Mouse (Mus musculus): ENCODE measurements around the gene Pde4d.
A peak's percentile ranks its signal among the peaks of the same experiment; 100 is the strongest.

Pde4d gene

DNA sequence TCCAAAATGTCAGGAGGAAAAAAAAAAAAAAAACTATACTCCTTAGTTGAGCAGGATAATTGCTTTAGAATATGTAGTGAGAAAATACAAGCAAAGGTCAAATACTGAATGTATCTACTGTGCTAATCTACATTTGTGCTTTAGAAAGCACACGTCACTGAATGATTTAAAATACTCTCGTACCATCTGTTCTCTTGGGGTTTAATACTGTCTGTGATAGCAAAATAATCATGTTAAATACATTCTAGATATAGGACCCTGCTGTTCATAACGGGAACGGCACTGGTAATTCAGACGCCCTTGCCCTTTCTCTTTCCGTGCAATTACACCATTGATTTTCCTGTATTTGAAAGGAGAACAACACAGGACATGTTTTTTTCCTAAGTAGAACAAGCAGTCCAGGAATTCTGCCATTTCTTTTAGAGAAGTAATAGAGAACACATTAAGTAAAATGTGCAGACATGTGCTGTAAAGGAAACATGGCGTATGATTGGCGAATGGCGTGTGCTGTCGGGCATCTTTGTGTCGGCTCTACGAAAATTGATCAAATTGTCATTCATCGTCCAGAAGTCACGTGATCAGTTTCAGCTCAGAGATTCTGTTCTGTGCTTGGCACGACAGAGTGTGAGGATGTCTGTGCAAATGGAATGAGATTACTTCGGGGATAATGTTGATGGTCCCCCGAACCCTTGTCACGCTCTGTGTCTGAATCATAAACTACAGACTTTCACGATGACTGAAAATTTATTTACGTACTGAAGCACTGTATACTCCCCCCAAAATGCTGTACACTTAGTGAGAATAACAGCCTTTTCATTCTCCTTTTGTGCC, 1119.1 kb downstream of the Pde4d start:
- DNase-seq (ENCODE audit: low read depth): no peak

DNA sequence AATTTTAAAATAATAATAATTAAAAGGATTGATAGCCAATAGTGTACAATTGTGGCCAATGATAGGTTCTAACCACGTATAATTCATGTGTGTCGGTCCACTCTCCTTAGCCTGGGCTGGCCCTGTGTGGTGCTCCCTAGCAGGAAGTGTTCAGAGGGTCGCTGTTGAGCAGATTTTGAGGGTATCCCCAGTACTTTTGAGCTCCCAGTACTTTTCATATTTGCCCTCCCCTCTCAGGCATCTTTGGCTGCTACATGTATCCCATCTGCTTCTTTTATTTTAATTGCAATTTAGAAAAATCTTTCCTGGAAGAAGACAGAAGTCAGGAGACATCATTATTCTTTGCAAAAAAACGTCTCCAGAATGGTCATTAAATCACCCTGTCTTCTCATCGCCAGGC, 1119.7 kb downstream of the Pde4d start:
- DNase-seq (ENCODE audit: low read depth): no peak

DNA sequence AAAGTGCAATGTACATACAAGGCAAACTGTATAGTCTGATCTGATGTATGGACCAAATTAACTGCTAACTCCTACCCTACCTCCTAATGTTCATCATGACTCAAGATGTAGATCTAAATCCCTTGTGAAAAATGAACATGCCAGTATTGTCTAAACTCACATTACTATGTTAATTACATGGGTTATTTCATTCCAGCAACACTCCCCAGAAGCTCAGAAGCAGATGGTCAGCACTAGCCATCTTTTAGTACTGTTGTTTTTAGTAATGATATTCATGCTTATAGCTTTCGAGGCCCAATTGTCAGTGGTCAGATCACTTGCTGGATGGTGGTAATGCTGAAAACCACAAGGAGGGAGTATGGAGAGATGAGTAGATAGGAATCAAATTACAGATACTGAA, 1127.0 kb downstream of the Pde4d start:
- DNase-seq (ENCODE audit: low read depth): no peak

GRCm38 (mm10) chr13:109577454-109577853, 1127.7 kb downstream of the Pde4d start:
- no peak for DNase-seq (ENCODE audit: low read depth)

GRCm38 (mm10) chr13:109577901-109578300, 1128.2 kb downstream of the Pde4d start:
- no peak for DNase-seq (ENCODE audit: low read depth)

- no peak for DNase-seq (ENCODE audit: low read depth)
Measured at GRCm38 (mm10) chr13:109581284-109582070, 1131.7 kb downstream of the Pde4d start.

GRCm38 (mm10) chr13:109590048-109590447, 1140.3 kb downstream of the Pde4d start:
- peak; percentile 7 for DNase-seq (ENCODE audit: low read depth)

DNA sequence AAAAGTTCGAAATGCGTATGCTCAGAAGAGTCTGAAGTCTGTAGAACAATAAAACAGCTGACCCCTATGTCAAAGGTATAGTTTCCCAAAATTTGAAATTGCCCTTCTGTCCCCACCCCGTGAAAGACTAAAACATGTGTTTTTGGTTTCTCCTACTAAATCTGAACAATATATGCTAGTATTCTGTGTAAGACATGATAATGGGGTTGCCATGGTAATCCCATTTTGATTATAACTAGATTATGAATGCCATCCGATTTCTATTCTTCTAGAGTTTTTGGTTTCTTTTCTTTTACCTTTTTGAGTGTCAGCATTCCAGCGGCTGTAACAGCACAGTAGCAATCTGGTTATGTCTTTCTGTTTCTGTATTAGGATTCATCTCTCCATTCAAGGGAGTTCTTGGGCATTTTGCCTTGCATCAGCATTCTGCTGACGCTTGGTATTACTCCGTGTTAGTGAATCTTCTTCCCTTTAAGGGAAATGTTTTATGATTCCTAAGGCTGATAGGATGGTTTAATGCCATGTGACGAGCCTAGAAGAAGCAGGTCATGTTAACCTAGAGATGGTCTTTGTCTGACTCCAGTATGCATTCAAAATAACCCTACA, 1142.5 kb downstream of the Pde4d start:
- no peak for DNase-seq (ENCODE audit: low read depth)

DNA sequence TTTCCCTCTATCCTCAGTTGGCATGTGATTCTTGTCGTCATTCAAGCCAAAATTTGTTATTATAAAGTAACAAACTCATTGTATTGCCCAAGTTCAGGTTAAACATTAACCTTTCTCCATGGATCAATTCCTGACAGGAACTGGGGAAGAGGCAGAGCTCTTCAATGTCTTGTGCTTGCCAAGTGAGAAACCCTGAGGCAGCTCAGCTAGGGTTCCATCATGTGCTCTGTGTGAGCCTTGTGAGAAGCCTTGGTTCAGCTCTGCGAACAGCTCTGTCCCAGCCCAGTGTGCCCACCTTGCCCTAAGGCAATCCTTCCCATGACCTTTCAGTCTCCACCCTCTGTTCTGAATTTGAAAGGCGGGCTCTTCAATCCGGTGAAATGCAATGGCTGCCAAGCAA, 1150.0 kb downstream of the Pde4d start:
- DNase-seq (ENCODE audit: low read depth): no peak

DNA sequence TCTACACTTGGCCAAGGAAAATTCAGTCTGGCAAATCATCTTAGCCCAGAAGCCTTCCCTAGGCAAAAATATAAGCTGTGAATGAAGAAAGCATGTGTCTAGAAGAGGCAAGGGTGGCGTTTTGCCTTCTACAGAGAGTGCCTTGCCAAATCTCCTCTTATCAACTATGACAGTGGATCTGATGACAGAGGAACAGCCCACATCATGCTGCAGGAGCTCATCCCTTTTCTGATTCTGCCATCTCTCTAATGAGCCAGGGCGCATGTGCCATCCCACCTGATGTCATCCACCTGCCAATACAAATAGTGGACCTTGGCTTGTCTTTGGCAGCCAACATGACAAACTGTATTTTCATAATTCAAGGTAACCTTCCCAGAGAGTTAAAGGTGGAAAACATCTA, 1154.3 kb downstream of the Pde4d start:
- DNase-seq (ENCODE audit: low read depth): no peak

GRCm38 (mm10) chr13:109605140-109605539, 1155.4 kb downstream of the Pde4d start:
- no peak for DNase-seq (ENCODE audit: low read depth)

DNA sequence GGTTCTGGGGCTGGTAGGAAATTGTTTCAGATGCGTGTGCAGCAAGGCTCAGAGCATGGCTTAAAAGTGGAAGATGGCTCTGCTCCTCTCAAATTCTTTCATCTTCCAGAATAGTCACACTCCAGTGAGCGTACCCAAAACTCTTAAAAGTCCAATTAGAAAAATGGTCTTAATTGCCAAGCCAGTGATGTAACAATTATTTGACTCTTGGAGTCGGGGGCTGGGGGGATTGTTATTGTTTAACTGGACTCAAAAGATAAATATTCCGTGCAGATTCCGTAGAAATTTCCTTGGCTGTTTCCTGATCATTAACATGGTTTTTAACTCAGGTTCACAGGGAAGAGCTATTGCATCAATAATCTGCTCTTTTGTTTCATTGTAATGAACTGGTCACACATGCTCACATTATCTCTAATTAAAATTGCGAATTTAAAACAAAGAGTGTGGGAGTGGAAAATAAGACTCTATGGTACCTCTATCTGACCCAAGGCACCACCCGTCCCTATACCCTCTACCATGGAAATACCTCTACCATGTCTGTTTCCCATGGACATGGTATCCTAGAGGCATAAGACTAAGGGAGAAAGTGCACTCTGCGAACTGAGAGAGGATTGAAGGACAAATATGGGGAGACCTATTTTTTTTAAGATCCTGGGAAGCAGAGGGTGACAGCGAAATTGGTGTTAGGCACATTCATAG, 1159.5 kb downstream of the Pde4d start:
- no peak for DNase-seq (ENCODE audit: low read depth)

DNA sequence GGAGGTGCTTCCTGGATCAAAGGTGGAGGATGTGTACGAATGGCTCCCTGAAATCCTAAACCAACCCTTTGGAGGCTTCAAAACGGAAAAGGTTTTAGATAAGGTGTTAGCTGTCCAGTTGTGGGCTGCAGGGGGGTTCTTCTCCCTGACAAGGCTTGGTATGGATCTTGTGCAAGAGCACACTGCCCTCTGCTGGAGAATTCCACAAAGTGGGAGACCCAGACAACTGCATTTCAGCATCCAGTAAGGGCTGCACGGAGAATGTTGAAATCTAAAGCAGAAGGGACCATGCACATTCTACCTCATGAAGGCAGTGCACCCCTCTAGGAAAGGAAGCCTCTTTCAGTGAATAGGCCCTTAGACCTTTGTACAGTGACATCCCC, 1160.0 kb downstream of the Pde4d start:
- DNase-seq (ENCODE audit: low read depth): peak; percentile 82

DNA sequence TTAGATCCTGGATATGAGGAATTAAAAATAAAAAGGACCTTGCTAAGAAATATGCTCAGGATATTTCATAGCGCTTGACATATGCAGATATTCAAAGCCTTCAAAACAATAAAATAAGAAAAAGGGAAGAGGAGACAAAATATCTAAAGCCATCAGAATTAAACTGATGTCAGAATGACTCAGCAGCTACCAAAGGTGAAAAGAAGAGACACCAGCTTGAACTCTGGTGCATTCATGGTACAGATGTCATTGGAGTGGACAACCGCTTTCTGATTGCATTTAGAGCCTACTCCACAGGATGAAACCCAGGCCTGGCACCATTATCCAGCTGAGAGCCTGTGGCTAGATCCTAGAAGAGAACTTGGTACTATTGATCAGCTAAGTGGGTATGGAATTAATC, 1161.0 kb downstream of the Pde4d start:
- DNase-seq (ENCODE audit: low read depth): no peak

DNA sequence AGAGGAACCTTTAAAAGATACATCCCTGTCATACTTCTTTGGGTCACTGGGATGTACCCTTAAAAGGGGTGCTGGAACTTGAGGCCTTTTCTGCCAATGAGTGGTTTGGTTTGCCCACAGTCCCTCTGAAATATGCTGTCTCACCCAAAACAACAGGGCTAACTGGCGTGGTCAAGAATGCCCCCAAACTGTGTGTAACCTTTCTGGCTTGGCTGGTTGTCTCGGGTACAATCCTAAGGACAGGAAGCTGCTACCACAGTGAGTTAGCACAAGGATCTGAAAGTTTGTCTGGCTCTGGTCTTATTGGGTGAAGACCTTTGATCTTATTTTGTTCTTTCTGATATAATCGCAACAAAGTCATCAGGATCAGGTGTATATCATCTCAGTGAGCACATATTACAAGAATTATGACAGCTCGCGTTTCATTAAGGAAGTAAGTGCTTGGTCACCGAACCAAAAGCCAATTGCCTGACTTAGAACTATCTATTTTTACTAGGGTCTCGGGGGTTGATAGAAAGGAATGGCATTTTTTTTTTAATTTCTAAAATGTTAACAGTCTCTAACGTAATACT, 1165.6 kb downstream of the Pde4d start:
- no peak for DNase-seq (ENCODE audit: low read depth)

DNA sequence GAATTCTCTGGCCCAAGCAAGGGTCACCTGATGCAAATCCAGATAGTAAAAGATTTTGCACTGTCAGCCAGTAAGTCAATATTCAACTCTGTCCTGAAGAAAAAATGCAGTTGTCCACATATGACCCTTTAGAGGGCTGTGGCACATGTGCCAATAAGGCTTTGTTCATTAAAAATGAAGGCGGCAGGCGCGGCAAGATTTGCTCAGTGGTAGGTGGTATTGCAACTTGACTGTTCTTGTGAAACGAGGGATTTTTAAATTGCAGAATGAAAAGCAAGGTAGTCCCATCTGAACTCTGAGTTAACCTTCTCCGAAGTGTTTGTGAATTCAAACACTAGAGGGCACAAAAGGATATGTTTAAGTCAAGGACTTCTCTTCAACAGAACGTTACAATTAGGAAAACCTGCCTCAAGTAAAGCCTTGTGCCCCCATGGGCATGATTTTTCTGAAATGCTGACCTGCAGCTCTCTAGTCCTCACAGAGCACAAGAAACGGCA, 1166.1 kb downstream of the Pde4d start:
- peak; percentile 74 for DNase-seq (ENCODE audit: low read depth)

GRCm38 (mm10) chr13:109619158-109619657, 1169.5 kb downstream of the Pde4d start:
- no peak for DNase-seq (ENCODE audit: low read depth)

GRCm38 (mm10) chr13:109622207-109622606, 1172.5 kb downstream of the Pde4d start:
- no peak for DNase-seq (ENCODE audit: low read depth)

- DNase-seq (ENCODE audit: low read depth): peak; percentile 44
Measured at GRCm38 (mm10) chr13:109623201-109623600, 1173.5 kb downstream of the Pde4d start.

DNA sequence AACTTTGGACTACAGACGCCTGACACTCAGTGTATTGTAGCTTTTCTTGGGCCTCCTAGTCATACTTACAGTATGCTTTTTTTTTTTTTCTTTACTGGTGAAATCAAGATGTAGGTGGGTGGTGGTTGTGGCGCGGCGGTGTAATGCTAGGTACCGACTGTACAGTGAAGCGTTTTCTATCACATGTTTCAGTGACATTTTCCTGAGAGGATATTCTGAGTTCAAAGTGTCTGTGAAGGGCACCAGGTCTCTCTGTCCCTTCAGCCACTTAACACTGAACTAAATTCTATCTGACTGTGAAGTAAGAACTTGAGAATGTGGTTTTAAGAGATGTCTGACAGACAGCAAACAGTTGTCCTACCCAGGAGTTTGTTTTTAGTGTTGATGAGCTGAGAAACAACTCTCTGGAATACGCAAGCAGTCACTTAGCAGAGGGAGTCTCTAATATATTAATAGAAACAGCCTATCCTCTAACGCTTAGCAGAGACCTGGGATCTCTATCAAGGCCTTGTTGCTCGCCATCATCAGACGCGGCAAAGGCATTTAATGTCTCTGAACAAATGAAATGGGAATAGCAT, 1175.1 kb downstream of the Pde4d start:
- DNase-seq (ENCODE audit: low read depth): no peak

GRCm38 (mm10) chr13:109625466-109626129, 1175.8 kb downstream of the Pde4d start:
- DNase-seq (ENCODE audit: low read depth): no peak

Measured in NIH3T3 (cell line).